Mouse (Mus musculus): ENCODE measurements around the gene B4galnt3. TPM values are rescaled to one million over a fixed set of nuclear protein-coding genes. Genes with fewer than 3 reads are reported as not detected.
"Not testable (repeated sequence)": the region's sequence is repeated elsewhere in the genome, so short reads cannot be mapped to it uniquely, and the experiment has no call there.

B4galnt3 gene
- polyA plus RNA-seq, 1 experiment, result 15.7 TPM

- Histone ChIP-seq H3K27me3 (ENCODE audit: control insufficient read depth, insufficient read depth, low read length, poor library complexity, severe bottlenecking) (no peaks in the 10 kb centered on the region), H3K4me1 (ENCODE audit: control insufficient read depth, insufficient read depth, low read length) (no peaks in the 10 kb centered on the region), H3K4me3 (ENCODE audit: low read depth, low read length) (peak overlapping the region; percentile 20; the same call in 1 of the 2 replicates), H3K9me3 (replicated peaks; ENCODE audit: control insufficient read depth, insufficient read depth, low read length, poor library complexity, severe bottlenecking) (no peaks in the 10 kb centered on the region), H3K27ac (ENCODE audit: insufficient read depth, low read length) (no peak overlapping the region), H3K9ac (ENCODE audit: low read depth, poor library complexity, severe bottlenecking) (peak overlapping the region; percentile 45), H3K36me3 (ENCODE audit: control insufficient read depth, insufficient read depth, low read length, poor library complexity, severe bottlenecking) (no peaks in the 10 kb centered on the region)
- no peak for TF ChIP-seq EP300 (IDR thresholded peaks at IDR 0.05; ENCODE audit: insufficient read depth, low read depth, low read length)
- TF ChIP-seq CTCF (IDR thresholded peaks at IDR 0.05; ENCODE audit: low read depth, low read length), result peak; percentile 73
- TF ChIP-seq POLR2A (IDR thresholded peaks at IDR 0.05; ENCODE audit: insufficient read depth, low read length), result no peak
Observed at GRCm38 (mm10) chr6:120301137-120301536, 6.8 kb upstream of the B4galnt3 start.

GRCm38 (mm10) chr6:120296589-120296988, 2.2 kb upstream of the B4galnt3 start:
- not testable (repeated sequence) for H3K27me3 ChIP-seq (ENCODE audit: control insufficient read depth, insufficient read depth, low read length, poor library complexity, severe bottlenecking); H3K36me3 ChIP-seq (ENCODE audit: control insufficient read depth, insufficient read depth, low read length, poor library complexity, severe bottlenecking); H3K9me3 ChIP-seq (replicated peaks; ENCODE audit: control insufficient read depth, insufficient read depth, low read length, poor library complexity, severe bottlenecking); H3K9ac ChIP-seq (ENCODE audit: low read depth, poor library complexity, severe bottlenecking); H3K4me1 ChIP-seq (ENCODE audit: control insufficient read depth, insufficient read depth, low read length); H3K4me3 ChIP-seq (ENCODE audit: low read depth, low read length); H3K27ac ChIP-seq (ENCODE audit: insufficient read depth, low read length)

GRCm38 (mm10) chr6:120294785-120295133, 400 bp upstream of the B4galnt3 start:
- no peaks in the 10 kb centered on the region for H3K36me3 ChIP-seq (ENCODE audit: control insufficient read depth, insufficient read depth, low read length, poor library complexity, severe bottlenecking)
- H3K4me3 ChIP-seq (ENCODE audit: low read depth, low read length), result peak overlapping the region; percentile 64
- TF ChIP-seq CTCF (IDR thresholded peaks at IDR 0.05; ENCODE audit: low read depth, low read length), result no peak
- TF ChIP-seq POLR2A (IDR thresholded peaks at IDR 0.05; ENCODE audit: insufficient read depth, low read length), result peak; percentile 63
- 0 out of 2 replicates have a peak, but pooled peaks have one; percentile 24 for TF ChIP-seq EP300 (IDR thresholded peaks at IDR 0.05; ENCODE audit: insufficient read depth, low read depth, low read length)
- H3K27me3 ChIP-seq (ENCODE audit: control insufficient read depth, insufficient read depth, low read length, poor library complexity, severe bottlenecking), result no peaks in the 10 kb centered on the region
- H3K9me3 ChIP-seq (replicated peaks; ENCODE audit: control insufficient read depth, insufficient read depth, low read length, poor library complexity, severe bottlenecking), result no peaks in the 10 kb centered on the region
- peak overlapping the region; percentile 96 for H3K9ac ChIP-seq (ENCODE audit: low read depth, poor library complexity, severe bottlenecking)
- H3K4me1 ChIP-seq (ENCODE audit: control insufficient read depth, insufficient read depth, low read length), result no peaks in the 10 kb centered on the region
- H3K27ac ChIP-seq (ENCODE audit: insufficient read depth, low read length), result peak overlapping the region; percentile 52

GRCm38 (mm10) chr6:120291396-120292009, 2.9 kb downstream of the B4galnt3 start:
- Histone ChIP-seq H3K4me3 (ENCODE audit: low read depth, low read length) (no peak overlapping the region), H3K9me3 (replicated peaks; ENCODE audit: control insufficient read depth, insufficient read depth, low read length, poor library complexity, severe bottlenecking) (no peaks in the 10 kb centered on the region), H3K4me1 (ENCODE audit: control insufficient read depth, insufficient read depth, low read length) (peaks cover 2% of the 10 kb centered on the region), H3K9ac (ENCODE audit: low read depth, poor library complexity, severe bottlenecking) (no peak overlapping the region), H3K27me3 (ENCODE audit: control insufficient read depth, insufficient read depth, low read length, poor library complexity, severe bottlenecking) (no peaks in the 10 kb centered on the region), H3K36me3 (ENCODE audit: control insufficient read depth, insufficient read depth, low read length, poor library complexity, severe bottlenecking) (no peaks in the 10 kb centered on the region), H3K27ac (ENCODE audit: insufficient read depth, low read length) (peak overlapping the region; percentile 90)
- TF ChIP-seq EP300 (IDR thresholded peaks at IDR 0.05; ENCODE audit: insufficient read depth, low read depth, low read length) (0 out of 2 replicates have a peak, but pooled peaks have one; percentile 10), POLR2A (IDR thresholded peaks at IDR 0.05; ENCODE audit: insufficient read depth, low read length) (no peak)

- TF ChIP-seq EP300 (IDR thresholded peaks at IDR 0.05; ENCODE audit: insufficient read depth, low read depth, low read length), result no peak
- TF ChIP-seq CTCF (IDR thresholded peaks at IDR 0.05; ENCODE audit: low read depth, low read length), result no peak
- no peak for TF ChIP-seq POLR2A (IDR thresholded peaks at IDR 0.05; ENCODE audit: insufficient read depth, low read length)
- H3K9ac ChIP-seq (ENCODE audit: low read depth, poor library complexity, severe bottlenecking), result no peak overlapping the region
- no peaks in the 10 kb centered on the region for H3K27me3 ChIP-seq (ENCODE audit: control insufficient read depth, insufficient read depth, low read length, poor library complexity, severe bottlenecking)
- no peak overlapping the region for H3K4me3 ChIP-seq (ENCODE audit: low read depth, low read length)
- H3K27ac ChIP-seq (ENCODE audit: insufficient read depth, low read length), result peak overlapping the region; percentile 75
- H3K9me3 ChIP-seq (replicated peaks; ENCODE audit: control insufficient read depth, insufficient read depth, low read length, poor library complexity, severe bottlenecking), result no peaks in the 10 kb centered on the region
- no peaks in the 10 kb centered on the region for H3K36me3 ChIP-seq (ENCODE audit: control insufficient read depth, insufficient read depth, low read length, poor library complexity, severe bottlenecking)
- peaks cover 2% of the 10 kb centered on the region for H3K4me1 ChIP-seq (ENCODE audit: control insufficient read depth, insufficient read depth, low read length)
Observed at GRCm38 (mm10) chr6:120289430-120289829, 4.9 kb downstream of the B4galnt3 start.

- Histone ChIP-seq H3K9ac (ENCODE audit: low read depth, poor library complexity, severe bottlenecking) (no peak overlapping the region), H3K27ac (ENCODE audit: insufficient read depth, low read length) (peak overlapping the region; percentile 26; the same call in 1 of the 2 replicates), H3K4me1 (ENCODE audit: control insufficient read depth, insufficient read depth, low read length) (peaks cover 2% of the 10 kb centered on the region), H3K4me3 (ENCODE audit: low read depth, low read length) (no peak overlapping the region), H3K27me3 (ENCODE audit: control insufficient read depth, insufficient read depth, low read length, poor library complexity, severe bottlenecking) (no peaks in the 10 kb centered on the region), H3K9me3 (replicated peaks; ENCODE audit: control insufficient read depth, insufficient read depth, low read length, poor library complexity, severe bottlenecking) (no peaks in the 10 kb centered on the region), H3K36me3 (ENCODE audit: control insufficient read depth, insufficient read depth, low read length, poor library complexity, severe bottlenecking) (no peaks in the 10 kb centered on the region)
- TF ChIP-seq EP300 (IDR thresholded peaks at IDR 0.05; ENCODE audit: insufficient read depth, low read depth, low read length) (peak; percentile 12; the same call in 1 of the 2 replicates), POLR2A (IDR thresholded peaks at IDR 0.05; ENCODE audit: insufficient read depth, low read length) (no peak), CTCF (IDR thresholded peaks at IDR 0.05; ENCODE audit: low read depth, low read length) (no peak)
Observed at GRCm38 (mm10) chr6:120288541-120288940, 5.8 kb downstream of the B4galnt3 start.

All from ES-Bruce4 (cell line).